Mouse (Mus musculus) liver, postnatal 0 days (tissue): ENCODE measurements at regions not wholly inside any gene's neighbourhood (a gene's known extent, or its start where the extent isn't known, plus 50 kb on each side); places are given as distances from the start of the nearest gene placed in this dataset.

ENCODE experiments used
- CTCF ChIP-seq: sonication (generic); IDR thresholded peaks from 2 replicates; pipeline ENCODE4 v1.5.1; 2016; ENCODE audit warnings: antibody characterized with exemption, low read depth
- EP300 ChIP-seq: IDR thresholded peaks from 2 replicates; pipeline ENCODE4 v1.6.1; 2016; ENCODE audit warnings: antibody characterized with exemption, low read depth, mild to moderate bottlenecking

DNA sequence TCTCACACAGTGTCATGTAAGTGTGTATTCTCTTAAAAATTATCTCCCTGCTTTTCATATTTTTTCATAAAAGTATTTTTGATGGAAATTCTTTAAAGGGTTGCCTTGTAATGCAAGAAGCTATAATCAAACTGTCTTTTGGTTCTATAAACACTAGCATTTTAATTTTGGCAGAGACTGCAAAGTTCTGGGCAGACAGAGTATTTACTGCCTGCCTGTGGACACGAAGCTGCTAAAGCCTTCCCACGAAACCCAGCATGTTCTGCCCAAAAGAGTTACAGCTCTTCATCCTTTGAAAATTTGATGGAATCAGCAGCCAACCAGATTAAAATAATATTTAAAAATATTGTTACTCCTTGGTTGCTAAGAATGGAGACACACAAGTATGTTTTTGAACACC lies 538.7 kb downstream of the Col12a1 start:
- TF ChIP-seq CTCF: no peak
- no peak for TF ChIP-seq EP300
